Mouse (Mus musculus): ENCODE results near the gene Rasgrf2. TPM values are rescaled to one million over a fixed set of nuclear protein-coding genes. Genes with fewer than 3 reads are reported as not detected.

The Rasgrf2 gene
- total and polyA plus RNA-seq, 3 experiments: not detected

DNA sequence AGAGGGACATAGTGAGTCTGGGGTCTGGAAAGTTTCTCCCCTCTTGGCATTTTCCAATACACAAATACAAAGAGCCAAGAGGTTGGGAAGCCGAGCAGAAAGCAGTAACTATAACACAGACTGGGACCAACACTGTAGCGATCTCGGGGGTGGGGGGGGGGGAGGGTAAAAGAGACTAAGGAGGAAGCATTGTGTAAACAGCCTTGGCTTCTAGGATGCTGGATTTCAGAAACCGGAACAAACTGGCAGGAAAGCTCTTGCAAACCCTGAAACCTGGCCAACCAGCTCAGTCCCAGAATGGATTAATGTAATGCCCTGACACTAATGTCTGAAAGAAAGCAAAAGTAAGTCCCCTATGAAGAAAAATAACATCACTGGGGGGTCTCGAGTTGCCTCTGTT is 11.8 kb downstream of the Rasgrf2 start:
- Histone ChIP-seq H3K79me2 (ENCODE audit: control insufficient read depth, insufficient read depth, low read length, poor library complexity) (no peaks in the 10 kb centered on the region), H3K36me3 (ENCODE audit: control insufficient read depth in 1 of 2, insufficient read depth in 2 of 2, low read length in 2 of 2) (no peaks in the 10 kb centered on the region), H3K27me3 (ENCODE audit: control insufficient read depth in 1 of 2, insufficient read depth in 2 of 2, low read length in 2 of 2) (no peaks in the 10 kb centered on the region), H3K4me3 (ENCODE audit: control insufficient read depth in 1 of 2, insufficient read depth in 1 of 2, low read depth in 2 of 2, low read length in 2 of 2) (no peak overlapping the region), H3K27ac (ENCODE audit: control insufficient read depth, low read depth, low read length) (no peak overlapping the region), H3K4me1 (ENCODE audit: control insufficient read depth in 1 of 2, insufficient read depth in 2 of 2, low read length in 2 of 2) (no peaks in the 10 kb centered on the region), H3K9me3 (replicated peaks; ENCODE audit: insufficient read depth, low read length) (no peaks in the 10 kb centered on the region), H3K9ac (ENCODE audit: control insufficient read depth, low read depth, low read length, poor library complexity, severe bottlenecking) (no peak overlapping the region)
- no peak for DNase-seq (ENCODE audit: low read depth, low spot score)
- TF ChIP-seq BHLHE40 (IDR thresholded peaks at IDR 0.05; ENCODE audit: borderline replicate concordance, low read depth, low read length): no peak
- TF ChIP-seq POLR2AphosphoS5 (IDR thresholded peaks at IDR 0.05; ENCODE audit: borderline replicate concordance, low read depth, low read length): no peak
- no peak for TF ChIP-seq MAX (IDR thresholded peaks at IDR 0.05; ENCODE audit: low read length)
- no peak for TF ChIP-seq MXI1 (IDR thresholded peaks at IDR 0.05; ENCODE audit: low read depth, low read length)
- TF ChIP-seq TCF12 (IDR thresholded peaks at IDR 0.05; ENCODE audit: low read depth, low read length): no peak
- no peak for TF ChIP-seq CTCF (IDR thresholded peaks at IDR 0.05 in 2 of 3, conservative IDR thresholded peaks at IDR 0.05 in 1 of 3; ENCODE audit: control insufficient read depth in 1 of 3, insufficient read depth in 1 of 3, low read depth in 2 of 3, low read length in 3 of 3, poor library complexity in 1 of 3, severe bottlenecking in 1 of 3)
- TF ChIP-seq TAL1 (IDR thresholded peaks at IDR 0.05; ENCODE audit: low read length): no peak
- TF ChIP-seq MAZ (IDR thresholded peaks at IDR 0.05; ENCODE audit: low read depth, low read length): no peak
- no peak for TF ChIP-seq ZNF384 (IDR thresholded peaks at IDR 0.05; ENCODE audit: low read depth, low read length)
- no peak for TF ChIP-seq SIN3A (IDR thresholded peaks at IDR 0.05; ENCODE audit: low read length)
- TF ChIP-seq ELF1 (IDR thresholded peaks at IDR 0.05; ENCODE audit: low read depth, low read length): no peak
- TF ChIP-seq SMC3 (IDR thresholded peaks at IDR 0.05; ENCODE audit: low read depth, low read length): no peak
- TF ChIP-seq USF1 (IDR thresholded peaks at IDR 0.05; ENCODE audit: low read depth, low read length): no peak
- no peak for TF ChIP-seq CHD1 (IDR thresholded peaks at IDR 0.05; ENCODE audit: low read depth, low read length)
- no peak for TF ChIP-seq MYC (IDR thresholded peaks at IDR 0.05; ENCODE audit: low read depth, low read length)

DNA sequence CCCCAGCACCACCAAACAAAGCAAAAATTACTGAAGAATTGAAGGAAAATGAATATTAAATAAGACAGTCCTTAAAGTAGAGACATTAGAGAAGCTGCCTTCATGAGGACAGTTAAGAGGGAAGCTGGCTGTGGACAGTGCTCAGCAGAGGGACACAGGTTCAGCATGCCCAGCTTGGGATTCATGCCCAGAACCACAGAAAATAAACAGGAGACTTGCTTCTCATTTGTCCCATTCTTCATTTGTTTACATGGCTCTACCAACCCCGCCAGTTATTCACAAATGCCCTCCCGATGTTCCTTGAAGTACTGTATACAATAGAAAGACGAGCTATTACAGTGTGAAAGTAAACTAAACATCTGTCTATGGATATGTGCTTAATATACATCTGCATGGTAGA is 17.4 kb downstream of the Rasgrf2 start:
- DNase-seq (ENCODE audit: low read depth, low spot score): no peak
- H3K36me3 ChIP-seq (ENCODE audit: control insufficient read depth in 1 of 2, insufficient read depth in 2 of 2, low read length in 2 of 2): no peaks in the 10 kb centered on the region
- no peaks in the 10 kb centered on the region for H3K4me1 ChIP-seq (ENCODE audit: control insufficient read depth in 1 of 2, insufficient read depth in 2 of 2, low read length in 2 of 2)
- no peak overlapping the region for H3K27ac ChIP-seq (ENCODE audit: control insufficient read depth, low read depth, low read length)
- no peak overlapping the region for H3K4me3 ChIP-seq (ENCODE audit: control insufficient read depth in 1 of 2, insufficient read depth in 1 of 2, low read depth in 2 of 2, low read length in 2 of 2)
- TF ChIP-seq UBTF (IDR thresholded peaks at IDR 0.05; ENCODE audit: borderline replicate concordance, insufficient read depth, low read depth, low read length) (no peak), MYB (IDR thresholded peaks at IDR 0.05; ENCODE audit: low read depth, low read length) (no peak), POLR2AphosphoS2 (IDR thresholded peaks at IDR 0.05; ENCODE audit: low read length) (no peak), ZNF384 (IDR thresholded peaks at IDR 0.05; ENCODE audit: low read depth, low read length) (no peak), ZC3H11A (IDR thresholded peaks at IDR 0.05; ENCODE audit: low read depth, low read length) (no peak), CHD2 (IDR thresholded peaks at IDR 0.05; ENCODE audit: low read length) (no peak), ZMIZ1 (IDR thresholded peaks at IDR 0.05; ENCODE audit: low read depth, low read length) (no peak), JUND (IDR thresholded peaks at IDR 0.05; ENCODE audit: low read depth, low read length) (no peak), TCF12 (IDR thresholded peaks at IDR 0.05; ENCODE audit: low read depth, low read length) (no peak), E2F4 (IDR thresholded peaks at IDR 0.05; ENCODE audit: borderline replicate concordance, low read depth, low read length) (no peak), POLR2AphosphoS5 (IDR thresholded peaks at IDR 0.05; ENCODE audit: borderline replicate concordance, low read depth, low read length) (no peak), BHLHE40 (IDR thresholded peaks at IDR 0.05; ENCODE audit: borderline replicate concordance, low read depth, low read length) (no peak)
- no peak overlapping the region for H3K9ac ChIP-seq (ENCODE audit: control insufficient read depth, low read depth, low read length, poor library complexity, severe bottlenecking)
- H3K27me3 ChIP-seq (ENCODE audit: control insufficient read depth in 1 of 2, insufficient read depth in 2 of 2, low read length in 2 of 2): no peaks in the 10 kb centered on the region; a peak in 2 of 4 replicates
- H3K9me3 ChIP-seq (replicated peaks; ENCODE audit: insufficient read depth, low read length): no peaks in the 10 kb centered on the region
- no peaks in the 10 kb centered on the region for H3K79me2 ChIP-seq (ENCODE audit: control insufficient read depth, insufficient read depth, low read length, poor library complexity)
